Mouse (Mus musculus) left cerebral cortex, postnatal 14 days (tissue): ENCODE measurements around the gene Fam57a. TPM values are rescaled to one million over a fixed set of nuclear protein-coding genes. Genes with fewer than 3 reads are reported as not detected.

ENCODE experiments used
- DNase-seq, 2 experiments: peaks; one replicate each; pipeline ENCODE4 v3.0.0; 2021 to 2022; ENCODE audit warnings: low spot score in 2 of 2, mixed read lengths in 1 of 2
- intact Hi-C: fragments of 180-260 bp; cut with DNase I; formaldehyde crosslinking; loops from one replicate; pipeline ENCODE4 v1.15.1; 2025
- total RNA-seq, 2 experiments: library from RNA; stranded (reverse); gene quantifications; 2 replicates each; pipeline ENCODE4 v1.2.3; 2021

Gene Fam57a
- total RNA-seq, 2 experiments from 2014 or later: 17.4 to 17.6 TPM

DNA sequence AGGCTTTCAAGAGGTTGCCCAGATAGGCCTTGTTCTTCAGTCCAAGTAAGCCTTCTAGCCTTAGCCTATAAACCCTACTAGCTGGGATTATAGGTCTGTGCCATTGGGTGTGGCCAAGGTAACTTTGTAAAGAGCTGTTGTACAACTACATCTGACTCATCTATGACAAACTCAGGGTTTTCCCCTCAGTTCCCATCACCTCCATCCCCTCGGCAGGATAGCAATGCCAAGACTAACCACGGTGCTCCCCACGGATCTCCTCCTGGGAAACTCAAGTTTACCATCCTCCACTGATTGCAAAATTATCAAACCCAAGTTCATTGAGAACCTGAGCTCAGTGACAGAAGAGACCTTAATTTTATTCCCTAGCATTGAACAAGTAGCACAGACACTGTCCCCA is 56.7 kb downstream of the Fam57a start:
- intact Hi-C loops: no loop called here

DNA sequence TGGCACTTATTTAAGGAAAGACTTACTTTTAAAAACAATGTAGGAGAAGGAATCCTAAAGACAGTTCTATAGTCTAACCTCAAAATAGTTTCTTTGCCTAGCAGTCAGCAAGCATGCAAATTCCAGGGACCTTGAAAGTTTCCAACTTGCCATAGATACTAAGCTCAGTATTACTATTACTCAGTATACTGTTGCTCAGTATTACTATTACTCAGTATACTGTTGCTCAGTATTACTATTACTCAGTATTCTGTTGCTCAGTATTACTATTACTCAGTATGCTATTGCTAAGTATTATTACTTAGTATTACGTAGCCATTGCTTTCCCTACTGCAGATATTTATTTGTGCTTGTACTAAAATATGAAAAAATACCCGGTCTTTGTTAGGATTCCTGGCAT is 60.3 kb downstream of the Fam57a start:
- intact Hi-C loops: no loop called here
- no peak for DNase-seq

More for the DNA sequence above, 56.7 kb downstream of the Fam57a start:
- DNase-seq: no peak

DNA sequence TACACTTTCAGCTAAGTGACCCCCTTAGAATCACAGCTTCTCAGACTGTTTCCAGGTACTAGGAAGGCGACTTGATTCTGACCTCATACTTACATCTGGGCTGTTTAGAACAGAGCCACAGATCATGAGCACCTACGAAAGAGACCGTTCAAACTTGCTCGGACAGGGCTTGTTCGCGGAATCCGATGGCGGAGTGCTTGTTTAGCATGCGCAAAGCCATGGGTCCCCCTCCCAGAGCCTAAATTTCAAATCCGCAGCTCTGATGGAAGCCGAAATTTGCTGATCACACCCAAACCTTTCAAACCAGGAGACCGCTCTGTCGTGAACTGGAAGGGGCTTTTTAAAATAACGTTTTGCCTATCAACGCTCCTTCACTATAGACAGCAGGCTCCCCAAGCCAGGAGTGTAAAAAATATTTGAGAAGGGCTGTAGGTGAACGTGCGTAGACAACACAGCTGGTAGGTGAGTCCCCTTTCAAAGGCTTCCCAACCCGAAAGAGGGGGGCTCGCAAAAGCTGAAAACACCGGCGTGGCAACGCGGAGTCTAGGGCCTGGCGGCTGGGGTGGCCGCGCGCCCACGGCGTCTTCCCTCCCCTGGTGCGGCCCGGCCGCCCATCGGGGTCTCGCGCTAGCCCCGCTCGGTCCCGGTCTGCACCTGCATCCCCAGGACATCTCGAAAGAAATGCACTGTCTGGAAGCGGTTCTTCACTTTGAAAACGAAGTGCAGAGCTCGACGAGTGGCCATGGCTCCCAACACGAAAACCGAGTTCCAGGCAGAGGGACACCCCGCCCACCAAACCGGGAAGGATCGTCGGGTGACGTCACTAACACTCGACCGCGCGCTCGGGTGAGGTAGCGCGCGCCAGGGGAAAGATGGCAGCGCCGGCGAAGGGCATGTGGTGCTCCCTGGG is 63.7 kb downstream of the Fam57a start, which contains the start of the genes Mrm3 and Glod4:
Gene Mrm3, plus strand, starts transcription at position 815 of the 910 bp plus-strand sequence.
Gene Glod4, minus strand, starts transcription at position 825 of the 910 bp plus-strand sequence.
- peak; percentile 90 to 93 for DNase-seq
- intact Hi-C loops: no loop called here

DNA sequence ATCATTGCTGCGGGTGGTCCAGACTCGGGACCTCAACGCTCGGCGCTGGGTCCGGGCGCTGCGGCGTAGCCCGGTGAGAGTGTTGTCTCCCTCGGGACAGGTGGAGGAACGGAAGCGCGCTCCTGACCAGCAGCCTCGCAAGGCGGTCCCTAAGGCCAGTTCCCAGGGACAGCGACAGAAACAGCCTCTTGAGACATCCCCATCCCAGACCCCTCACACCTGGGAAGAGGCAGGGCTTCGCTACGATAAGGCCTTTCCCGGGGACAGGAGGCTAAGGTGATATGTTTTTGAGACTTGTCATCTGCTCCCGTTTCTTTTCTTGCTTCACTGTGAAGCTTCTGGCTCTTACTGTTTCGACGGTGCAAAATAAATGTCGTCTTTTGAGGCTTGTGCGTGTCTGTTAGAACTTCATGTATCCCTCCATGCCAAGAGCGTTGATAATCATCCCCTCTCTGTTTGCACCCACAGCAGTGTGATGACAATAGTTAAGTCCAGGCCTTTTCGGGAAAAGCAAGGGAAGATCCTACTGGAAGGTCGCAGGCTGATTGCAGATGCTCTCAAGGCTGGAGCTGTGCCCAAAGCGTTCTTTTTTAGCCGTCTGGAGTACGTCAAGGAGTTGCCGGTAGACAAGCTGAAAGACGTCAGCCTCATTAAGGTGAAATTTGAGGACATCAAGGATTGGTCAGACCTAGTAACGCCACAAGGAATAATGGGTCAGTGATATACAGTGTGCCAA is 64.5 kb downstream of the Fam57a start:
- intact Hi-C loops: no loop called here

DNA sequence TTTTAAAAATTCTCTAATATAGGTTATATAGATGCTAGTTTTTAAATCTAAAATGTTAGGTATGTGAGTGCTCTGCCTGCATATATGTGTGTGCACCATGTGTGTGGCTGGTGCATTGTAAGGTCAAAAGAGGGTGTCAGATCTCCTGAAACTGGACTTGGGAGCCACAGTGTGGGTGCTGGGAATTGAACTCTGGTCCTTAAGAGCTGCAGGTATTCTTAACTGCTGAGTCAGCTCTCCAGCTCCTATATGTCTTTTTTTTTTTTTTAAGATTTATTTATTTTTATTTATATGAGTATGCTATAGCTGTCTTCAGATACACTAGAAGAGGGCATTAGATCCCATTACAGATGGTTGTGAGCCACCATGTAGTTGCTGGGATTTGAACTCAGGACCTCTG is 67.0 kb downstream of the Fam57a start:
- intact Hi-C loops: no loop called here
- no peak for DNase-seq

More for the DNA sequence above, 64.5 kb downstream of the Fam57a start:
- DNase-seq: no peak

DNA sequence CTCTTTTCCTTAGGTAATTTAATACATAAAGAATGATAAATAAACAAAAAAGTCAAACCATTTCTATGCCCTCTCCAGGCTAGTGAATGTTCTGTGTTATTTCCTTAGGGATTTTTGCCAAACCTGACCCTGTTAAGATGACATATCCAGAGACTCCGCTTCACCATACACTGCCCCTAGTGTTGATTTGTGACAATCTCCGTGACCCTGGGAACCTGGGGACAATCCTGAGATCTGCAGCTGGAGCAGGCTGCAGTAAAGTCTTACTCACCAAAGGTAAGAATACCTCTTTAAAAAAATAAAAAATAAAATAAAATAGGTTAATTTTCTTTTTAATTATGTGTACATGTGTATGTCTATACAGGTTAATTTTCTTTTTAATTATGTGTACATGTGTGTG is 67.8 kb downstream of the Fam57a start:
- intact Hi-C loops: no loop called here
- DNase-seq: no peak

DNA sequence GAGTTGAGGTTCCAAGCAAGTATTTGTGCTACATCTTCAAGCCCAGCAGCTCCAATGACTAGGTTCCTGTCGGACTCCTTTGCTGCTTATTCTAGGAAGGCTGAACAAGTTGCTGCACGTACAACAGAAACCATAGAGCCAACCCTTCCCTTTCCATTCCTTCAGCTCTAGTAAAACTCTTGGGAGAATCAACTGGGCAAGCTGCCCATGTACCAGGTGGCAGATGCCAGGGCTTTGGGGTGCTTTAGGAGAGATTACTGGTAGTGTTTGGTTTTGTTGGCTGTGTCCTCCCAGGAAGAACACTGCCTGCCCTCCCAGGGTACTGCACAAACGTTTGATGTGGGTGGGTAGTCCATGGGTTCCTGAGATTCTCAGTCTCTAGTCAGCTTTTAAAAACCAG is 72.6 kb downstream of the Fam57a start:
- no peak for DNase-seq
- intact Hi-C loops: no loop called here

DNA sequence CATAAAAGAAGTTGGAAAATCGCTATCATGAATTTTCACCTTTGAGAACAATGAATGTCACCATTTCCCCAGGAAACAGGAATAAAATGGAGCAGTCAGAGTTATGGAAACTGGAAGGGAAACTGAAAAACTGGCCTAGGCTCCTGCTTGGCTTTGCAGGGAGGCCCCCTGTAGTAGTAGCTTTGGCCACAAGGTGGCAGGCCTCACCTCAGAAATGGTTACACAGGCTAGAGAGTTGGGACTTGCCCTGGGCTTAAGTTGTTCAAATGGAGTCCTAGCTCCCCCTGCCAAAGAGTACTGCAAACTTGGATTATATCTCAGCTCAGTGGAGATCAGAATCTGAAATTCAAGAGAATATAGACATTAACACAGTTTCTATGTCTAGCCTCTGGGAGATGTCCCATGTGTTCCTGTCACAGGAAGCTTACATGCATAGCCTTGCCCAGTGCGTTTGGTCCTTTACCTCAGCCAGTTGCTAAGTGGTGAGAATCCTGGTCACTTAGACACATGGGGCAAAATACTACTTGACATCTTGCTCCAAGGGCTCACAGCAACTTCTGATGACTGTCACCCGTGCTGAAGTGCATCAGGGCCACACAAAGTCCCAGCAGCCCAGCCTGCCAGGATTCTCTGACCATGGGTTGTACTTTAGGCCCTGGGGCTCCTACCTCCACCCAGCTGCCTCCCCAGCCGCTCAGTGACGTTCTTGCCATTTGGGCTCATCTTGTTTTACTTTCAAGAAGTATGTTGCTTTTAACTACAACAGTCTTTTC is 73.9 kb downstream of the Fam57a start:
- peak; percentile 86 to 88 for DNase-seq
- intact Hi-C loops: loop anchor here (1.0 kb wide), 1 partner anchor 147 kb away; no protein-coding TSS in a partner anchor

DNA sequence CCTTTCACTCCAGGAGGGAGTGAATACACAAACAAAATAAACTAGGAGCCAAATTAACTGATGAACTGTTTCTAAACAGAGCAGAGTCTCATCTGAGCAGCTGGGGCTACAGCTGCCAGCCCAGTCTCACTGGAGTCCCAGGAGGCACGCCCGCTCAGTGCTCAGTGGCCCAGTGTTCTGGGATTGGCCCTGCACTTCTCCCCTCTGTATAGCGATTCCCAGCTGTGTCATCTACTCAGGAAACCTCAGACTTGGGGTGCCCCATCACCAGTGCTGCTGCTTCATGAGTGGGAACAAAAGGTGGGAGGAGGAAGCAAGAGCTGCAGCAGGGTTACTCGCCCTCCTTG is 74.4 kb downstream of the Fam57a start:
- DNase-seq: no peak
- intact Hi-C loops: loop anchor here (1.0 kb wide), 1 partner anchor 146 kb away; no protein-coding TSS in a partner anchor

DNA sequence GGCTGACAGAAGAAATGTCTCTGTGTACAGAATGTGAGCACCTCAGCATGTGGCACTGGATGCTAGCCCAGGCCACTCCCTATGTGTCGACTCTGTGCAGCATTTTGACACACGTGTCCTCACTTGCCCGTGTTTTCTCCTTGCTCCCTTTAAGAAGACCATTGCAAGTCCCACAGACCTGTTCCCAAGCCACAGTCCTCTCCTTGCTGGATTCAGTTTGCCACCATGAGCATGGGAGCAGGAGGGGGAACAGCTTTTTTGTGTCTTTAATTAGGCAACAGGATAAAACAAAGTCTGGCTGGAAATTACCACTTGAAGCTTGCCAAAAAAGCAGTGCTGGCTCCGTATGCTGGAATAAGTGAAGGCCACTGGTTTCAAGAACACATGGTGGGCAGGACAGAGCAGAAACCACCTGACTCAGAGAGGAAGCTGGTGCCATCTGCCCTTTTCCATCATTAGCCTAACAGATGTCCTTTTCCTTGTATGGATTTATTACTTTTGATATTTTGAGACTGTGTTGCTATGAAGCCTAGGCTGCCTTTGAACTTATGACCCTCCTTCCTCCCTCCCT is 76.0 kb downstream of the Fam57a start:
- DNase-seq: peak; percentile 36 to 57
- intact Hi-C loops: no loop called here

- intact Hi-C loops: no loop called here
- DNase-seq: no peak
These were observed 76.7 kb downstream of the Fam57a start for GRCm38 (mm10) chr11:76256129-76256528.

DNA sequence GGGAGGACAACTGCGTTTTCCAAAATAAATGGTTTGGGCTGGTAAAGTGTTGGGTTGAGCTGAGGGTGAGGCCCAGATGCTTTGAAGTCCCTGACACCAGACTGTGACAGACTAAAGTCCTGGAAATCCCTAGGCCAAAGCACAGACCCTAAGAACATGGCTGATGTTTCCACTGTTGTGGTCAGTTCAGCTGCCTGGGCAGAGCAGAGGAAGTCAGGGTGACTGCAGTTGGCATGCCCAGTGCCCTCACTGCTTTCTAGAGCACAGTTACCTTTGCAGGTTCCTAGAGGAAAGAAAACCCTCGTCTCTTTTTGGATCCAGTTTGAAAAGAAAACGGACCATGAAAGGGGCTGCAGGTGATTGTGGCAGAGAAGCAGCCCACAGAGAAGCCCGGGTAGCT is 77.9 kb downstream of the Fam57a start:
- intact Hi-C loops: no loop called here
- DNase-seq: no peak

GRCm38 (mm10) chr11:76258511-76258910 is 79.0 kb downstream of the Fam57a start:
- intact Hi-C loops: no loop called here

DNA sequence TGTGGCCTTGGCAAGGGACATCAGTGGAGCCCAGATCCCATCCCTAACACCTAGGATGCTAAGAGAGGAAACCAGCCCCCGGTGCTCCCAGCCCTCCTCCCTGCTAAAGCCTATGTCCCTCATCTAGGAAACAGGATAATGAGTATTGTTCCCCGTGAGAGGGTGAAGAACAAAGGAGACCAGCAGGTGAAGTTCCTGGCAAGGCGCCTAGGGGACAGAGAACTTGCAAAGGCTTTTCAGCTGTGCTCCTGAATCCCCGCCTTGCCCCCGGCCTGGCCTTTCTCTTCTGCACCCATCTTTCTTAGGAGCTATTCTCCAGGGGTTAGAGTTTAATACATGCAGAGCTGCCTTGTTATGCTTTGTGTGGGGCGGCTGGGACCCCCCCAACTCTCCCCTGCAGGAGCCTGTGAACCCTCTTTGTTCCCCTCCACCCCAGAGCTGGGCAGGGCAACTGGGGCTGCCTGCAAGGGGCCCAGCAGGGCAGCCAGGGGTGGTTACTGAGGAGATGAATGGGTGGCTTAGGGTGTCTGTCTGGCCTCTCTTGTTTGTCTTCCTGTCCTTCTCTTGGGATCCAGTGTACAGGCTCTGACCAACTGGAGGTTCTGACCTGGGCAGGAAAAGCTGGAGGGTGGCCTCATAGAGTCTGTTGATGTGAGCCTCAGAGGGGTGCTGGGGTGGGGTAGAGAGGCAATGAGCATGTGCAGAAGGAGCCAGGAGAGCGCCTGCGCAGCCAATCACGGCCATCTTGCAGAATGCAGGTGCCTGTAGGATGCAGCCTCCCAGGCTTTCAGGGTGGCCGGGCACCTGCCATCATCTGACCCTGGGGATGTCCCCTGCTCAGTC is 81.0 kb downstream of the Fam57a start:
- intact Hi-C loops: no loop called here
- no peak for DNase-seq

More at GRCm38 (mm10) chr11:76258511-76258910, 79.0 kb downstream of the Fam57a start:
- no peak for DNase-seq

DNA sequence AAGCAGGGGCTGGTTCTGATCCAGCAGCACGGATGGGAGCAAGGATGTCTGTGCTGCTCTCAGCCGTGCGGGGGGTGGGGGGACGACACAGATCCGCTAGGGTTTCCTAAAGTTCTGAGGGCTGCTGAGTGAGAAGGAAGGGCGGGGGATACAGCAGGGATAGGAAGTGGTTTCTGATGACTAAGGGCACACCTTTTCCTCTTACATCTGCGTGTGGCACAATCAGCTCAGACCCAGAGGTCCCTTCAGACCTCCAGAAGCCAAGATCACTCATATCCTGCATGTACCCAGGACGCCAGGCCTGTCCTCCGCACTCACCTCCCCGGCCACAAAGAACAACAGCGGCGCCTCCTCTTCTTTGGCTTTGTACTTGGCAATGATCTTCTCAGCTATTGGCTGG is 81.8 kb downstream of the Fam57a start:
- no peak for DNase-seq
- intact Hi-C loops: no loop called here

GRCm38 (mm10) chr11:76262611-76263351 is 83.3 kb downstream of the Fam57a start:
- DNase-seq: no peak
- intact Hi-C loops: no loop called here
